Mouse (Mus musculus) WW6 (cell line): ENCODE results near the gene Gsx2.

Experiments used
- DNase-seq: peaks from one replicate; pipeline ENCODE4 v3.0.0-alpha.2; 2013; ENCODE audit warnings: low read depth, low spot score

The Gsx2 gene

GRCm38 (mm10) chr5:75076326-75077050 lies 1.1 kb downstream of the Gsx2 start:
- DNase-seq = no peak

GRCm38 (mm10) chr5:75077051-75077380 lies 1.6 kb downstream of the Gsx2 start:
- no peak for DNase-seq

GRCm38 (mm10) chr5:75079564-75079963 lies 4.2 kb downstream of the Gsx2 start:
- peak; percentile 13 for DNase-seq

- no peak for DNase-seq
Observed at GRCm38 (mm10) chr5:75082439-75082838, 7.0 kb downstream of the Gsx2 start.

GRCm38 (mm10) chr5:75083061-75083460 lies 7.7 kb downstream of the Gsx2 start:
- DNase-seq = no peak

GRCm38 (mm10) chr5:75083591-75084392 lies 8.4 kb downstream of the Gsx2 start:
- DNase-seq = no peak

GRCm38 (mm10) chr5:75084393-75084870 lies 9.0 kb downstream of the Gsx2 start:
- no peak for DNase-seq

GRCm38 (mm10) chr5:75084871-75085520 lies 9.6 kb downstream of the Gsx2 start:
- no peak for DNase-seq

GRCm38 (mm10) chr5:75085521-75085875 lies 10.1 kb downstream of the Gsx2 start:
- no peak for DNase-seq

- DNase-seq = no peak
Observed at GRCm38 (mm10) chr5:75085906-75086305, 10.5 kb downstream of the Gsx2 start.

- DNase-seq = no peak
Observed at GRCm38 (mm10) chr5:75106511-75106910, 31.1 kb downstream of the Gsx2 start.

- no peak for DNase-seq
Observed at GRCm38 (mm10) chr5:75109368-75109767, 34.0 kb downstream of the Gsx2 start.

- no peak for DNase-seq
Observed at GRCm38 (mm10) chr5:75111781-75112180, 36.4 kb downstream of the Gsx2 start.

GRCm38 (mm10) chr5:75118840-75119239 lies 43.4 kb downstream of the Gsx2 start:
- peak; percentile 34 for DNase-seq

- DNase-seq = no peak
Observed at GRCm38 (mm10) chr5:75121646-75122045, 46.2 kb downstream of the Gsx2 start.
